Mouse (Mus musculus) c-Kit-positive CD71-positive TER-119-negative erythroid progenitor cells, embryonic 14.5 days (primary cell): ENCODE measurements around the gene Gm16181.

Experiments used
- DNase-seq: peaks from one replicate; pipeline ENCODE4 v3.0.0-alpha.2; 2013; ENCODE audit warnings: low read depth

The Gm16181 gene

DNA sequence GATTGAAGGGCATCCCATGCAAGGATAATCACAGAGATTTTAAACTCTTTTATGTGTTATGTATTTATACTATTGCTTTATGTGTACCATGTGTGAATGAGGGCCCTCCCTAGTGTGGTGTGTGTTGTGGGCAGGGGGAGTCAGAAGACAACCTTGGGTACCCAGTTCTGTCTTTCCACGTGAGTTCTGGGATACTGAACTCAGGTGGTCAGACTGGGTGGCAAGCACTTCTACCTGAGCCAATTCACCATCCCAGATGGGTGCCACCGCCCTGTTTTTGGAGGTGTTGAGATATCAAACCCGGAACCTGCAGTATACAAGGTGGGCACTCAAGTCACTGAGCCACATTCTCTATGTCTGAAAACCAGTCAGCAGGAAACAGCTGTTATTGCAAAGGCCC lies 51.6 kb downstream of the Gm16181 start:
- no peak for DNase-seq
